Mouse (Mus musculus): Measurements from ENCODE around the gene Lysmd4. TPM values are rescaled to one million over a fixed set of nuclear protein-coding genes. Genes with fewer than 3 reads are reported as not detected.
A peak's percentile ranks its signal among the peaks of the same experiment; 100 is the strongest.

The Lysmd4 gene
- total RNA-seq (2021) = 10 to 100 TPM; 10.1 to 10.5 TPM
- long read RNA-seq, experiment 1, transcript Lysmd4-209 (3 exons, 2,110 nt) = minor isoform, 6 of 37 reads
- long read RNA-seq, experiment 1, transcript Lysmd4-201 (3 exons, 2,898 nt) = major isoform, 15 of 37 reads
- long read RNA-seq, experiment 1, partial matches to known transcripts = 6 of 37 reads
- long read RNA-seq, experiment 1, other reads (novel, unspliced or antisense) = 4 of 37 reads
- long read RNA-seq, experiment 2, transcript Lysmd4-201 (3 exons, 2,898 nt) = major isoform, 18 of 36 reads
- long read RNA-seq, experiment 2, transcript Lysmd4-209 (3 exons, 2,110 nt) = minor isoform, 6 of 36 reads
- long read RNA-seq, experiment 2, partial matches to known transcripts = 2 of 36 reads
- long read RNA-seq, experiment 2, other reads (novel, unspliced or antisense) = 6 of 36 reads

DNA sequence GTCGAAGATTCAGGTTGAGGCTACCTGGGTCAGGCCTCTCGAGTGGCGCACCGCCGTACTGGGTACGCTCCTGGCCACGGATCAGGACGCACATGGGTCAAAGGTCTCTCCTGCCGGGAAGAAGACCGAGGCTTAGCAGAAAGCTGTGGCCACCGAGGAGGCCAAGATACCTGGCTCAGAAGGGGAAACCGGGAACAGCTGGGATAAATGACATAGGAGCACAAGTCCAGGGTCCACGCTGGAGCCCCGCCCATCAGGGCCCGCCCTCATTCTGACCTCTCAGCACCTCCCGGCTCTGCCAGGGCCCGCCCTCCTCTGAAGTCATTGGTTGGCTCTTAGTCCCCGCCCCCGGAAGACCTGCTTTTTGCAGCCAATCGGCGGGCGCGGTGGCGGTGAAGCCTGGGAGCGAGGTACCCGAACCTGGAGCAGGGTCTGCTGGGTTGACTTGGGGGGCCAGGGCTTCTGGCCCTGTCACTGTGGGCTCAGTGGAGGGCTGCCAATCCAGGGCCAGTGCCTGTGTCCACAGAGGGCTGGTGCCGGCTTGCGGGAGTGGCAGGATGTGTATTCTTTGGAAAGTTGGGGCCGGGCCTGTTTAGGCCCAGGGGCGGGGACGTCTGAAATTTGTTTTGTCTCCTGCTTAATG is at the start of gene Lysmd4:
Lysmd4 (plus strand) TSS at position 325 of the 643 bp plus-strand sequence.
- intact Hi-C loops (cut with DNase I; ENCODE audit: low total_unique reads) = no loop called here
- DNase-seq = peak; percentile 98

DNA sequence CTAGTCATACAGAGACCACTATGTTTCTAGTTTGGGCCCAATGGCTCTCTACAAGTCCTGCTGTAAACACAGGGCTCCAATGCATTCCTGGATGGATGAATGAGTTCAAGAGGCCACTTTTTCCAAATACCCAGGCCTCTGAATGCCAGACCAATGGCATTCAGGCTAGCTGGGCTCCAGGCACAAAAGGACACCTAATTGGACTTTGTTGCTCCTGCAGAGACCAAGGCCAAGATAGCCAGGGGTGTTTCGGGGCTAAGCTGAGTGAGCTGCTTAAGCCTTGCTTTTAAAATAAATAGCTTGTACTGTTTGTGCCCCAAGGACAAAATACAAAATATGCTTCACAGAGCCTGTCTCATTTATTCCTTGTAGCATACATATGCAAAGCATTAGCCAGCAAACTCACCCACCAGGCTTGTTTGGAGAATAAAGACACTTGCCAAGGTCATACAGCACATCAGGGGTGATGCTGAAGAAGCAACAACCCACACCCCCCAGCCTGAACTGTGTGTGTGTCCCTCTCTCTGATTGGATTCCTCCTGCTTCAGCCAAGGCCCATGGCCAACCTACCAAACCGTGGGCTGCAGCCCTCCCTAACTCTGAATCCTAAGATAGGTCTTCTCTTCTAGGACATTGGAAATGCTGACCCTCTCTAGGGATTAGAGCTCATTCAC is 48.7 kb upstream of the Lysmd4 start:
- no peak for DNase-seq
- intact Hi-C loops (cut with DNase I; ENCODE audit: low total_unique reads) = no loop called here

DNA sequence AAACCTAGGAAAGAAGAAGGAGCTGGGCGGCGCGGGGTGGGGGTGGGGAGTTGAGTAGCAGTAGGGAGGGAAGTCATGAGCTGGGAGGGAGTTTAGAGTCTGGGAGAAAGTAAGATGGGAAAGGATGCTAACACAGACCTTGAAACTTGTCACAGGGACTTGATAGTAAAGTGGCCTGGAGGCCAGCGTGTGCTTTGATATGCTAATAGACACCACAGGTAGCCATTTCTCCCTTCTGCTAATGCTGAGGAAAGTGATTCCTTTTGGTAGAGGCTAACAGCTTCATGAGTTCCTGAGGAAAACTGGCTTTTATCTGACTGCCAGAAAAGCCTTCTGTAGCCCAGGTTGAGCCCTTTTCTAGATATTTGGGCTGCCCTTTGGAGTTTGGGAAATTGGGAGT is 38.6 kb upstream of the Lysmd4 start:
- intact Hi-C loops (cut with DNase I; ENCODE audit: low total_unique reads) = no loop called here
- no peak for DNase-seq

DNA sequence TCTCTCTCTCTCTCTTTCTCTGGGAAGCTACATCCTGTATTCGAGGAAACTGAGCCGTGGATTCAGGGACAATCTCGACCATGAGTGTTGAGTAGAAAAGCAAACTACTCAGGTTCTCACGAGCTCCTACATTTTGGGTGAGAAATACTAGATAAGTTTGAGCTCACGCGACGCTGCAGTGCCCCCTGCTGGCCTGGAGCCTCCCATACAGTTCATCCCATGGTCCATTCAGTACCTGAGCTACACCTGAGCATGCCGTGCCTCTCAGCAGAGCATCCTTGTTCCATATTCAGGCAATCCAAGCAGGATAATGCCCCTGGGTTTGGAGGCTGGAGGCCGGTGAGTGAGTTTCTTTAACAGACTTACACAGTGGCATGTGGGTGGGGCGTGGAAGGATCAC is 22.9 kb upstream of the Lysmd4 start:
- peak; percentile 57 for DNase-seq

DNA sequence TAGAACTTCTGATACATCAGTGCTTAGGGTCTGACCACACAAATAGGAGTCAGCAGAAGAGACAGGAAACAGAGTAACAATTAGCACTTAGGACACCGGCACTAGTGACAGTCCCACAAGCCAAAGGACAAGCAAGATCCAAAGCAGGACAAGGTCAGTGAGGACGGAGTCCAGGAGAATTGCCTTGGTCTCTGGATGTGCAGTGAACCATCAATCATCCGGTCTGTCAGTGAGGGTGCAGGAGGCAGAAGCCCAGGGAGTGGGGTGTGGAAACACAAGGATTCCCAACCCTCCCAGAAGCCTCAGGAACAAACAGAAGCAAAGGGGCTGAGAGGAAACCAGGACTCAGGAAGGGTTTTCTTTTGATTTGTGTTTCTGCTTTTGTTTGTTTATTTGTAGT is 18.7 kb upstream of the Lysmd4 start:
- DNase-seq = no peak
- intact Hi-C loops (cut with DNase I; ENCODE audit: low total_unique reads) = loop anchor here (10.0 kb wide), 1 partner anchor 499 kb away; no protein-coding TSS in a partner anchor

More for the DNA sequence above, 22.9 kb upstream of the Lysmd4 start:
- intact Hi-C loops (cut with DNase I; ENCODE audit: low total_unique reads) = loop anchor here (2.0 kb wide), 1 partner anchor 359 kb away; no protein-coding TSS in a partner anchor

DNA sequence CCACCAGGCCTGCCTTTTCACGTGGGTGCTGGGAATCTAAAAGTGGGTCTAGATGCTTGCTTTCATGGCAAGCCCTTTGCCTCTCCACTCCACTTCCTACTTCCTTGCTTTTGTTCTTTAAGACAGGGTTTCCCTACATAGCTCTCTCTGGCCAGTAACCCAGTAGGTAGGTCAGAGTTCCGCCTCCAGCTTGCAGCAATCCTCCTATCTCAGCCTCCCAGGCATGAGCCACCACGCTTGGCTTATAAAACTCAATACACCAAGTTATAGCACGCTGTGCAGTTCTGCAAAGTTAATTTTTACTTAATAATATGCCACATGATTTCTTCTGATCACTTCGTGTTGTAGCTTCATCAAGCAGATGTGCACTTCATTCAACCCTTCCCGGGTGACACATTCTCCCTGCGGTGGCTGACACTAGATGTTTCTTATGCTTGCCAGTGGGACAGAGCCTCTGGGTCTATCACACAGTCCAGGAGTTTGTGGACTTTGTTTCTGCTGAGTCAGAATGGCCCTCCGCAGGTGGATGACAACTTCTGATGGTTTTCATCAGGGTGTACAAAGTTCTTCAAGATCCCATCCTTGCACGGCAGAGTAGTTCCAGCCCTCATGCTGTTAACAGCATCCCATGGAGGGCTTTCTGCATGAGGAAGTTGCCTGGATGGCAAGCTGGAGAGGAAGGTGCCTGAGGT is 16.5 kb upstream of the Lysmd4 start:
- DNase-seq = no peak
- intact Hi-C loops (cut with DNase I; ENCODE audit: low total_unique reads) = loop anchor here (10.0 kb wide), 1 partner anchor 501 kb away; no protein-coding TSS in a partner anchor

DNA sequence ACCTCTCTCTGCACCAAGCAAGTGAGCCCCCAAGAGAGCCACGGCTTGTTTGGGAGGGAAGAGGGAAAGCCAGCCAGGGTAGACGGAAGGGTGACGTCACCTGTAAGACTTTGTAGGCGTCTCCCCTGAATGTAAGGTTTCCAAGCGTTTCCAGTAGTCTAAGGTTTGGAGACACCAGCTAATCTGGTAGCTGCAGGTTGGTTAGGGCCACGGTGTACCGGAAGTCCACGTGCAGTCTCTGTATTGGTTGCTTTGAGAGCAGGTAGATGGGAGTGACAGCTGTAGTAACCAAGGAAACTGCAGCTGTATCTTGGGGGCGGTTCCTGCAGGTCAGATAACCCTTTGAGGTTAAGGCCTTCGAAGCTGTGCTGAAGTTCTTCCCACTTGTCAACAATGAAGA is 15.8 kb upstream of the Lysmd4 start:
- DNase-seq = no peak
- intact Hi-C loops (cut with DNase I; ENCODE audit: low total_unique reads) = loop anchor here (10.0 kb wide), 1 partner anchor 502 kb away; no protein-coding TSS in a partner anchor

DNA sequence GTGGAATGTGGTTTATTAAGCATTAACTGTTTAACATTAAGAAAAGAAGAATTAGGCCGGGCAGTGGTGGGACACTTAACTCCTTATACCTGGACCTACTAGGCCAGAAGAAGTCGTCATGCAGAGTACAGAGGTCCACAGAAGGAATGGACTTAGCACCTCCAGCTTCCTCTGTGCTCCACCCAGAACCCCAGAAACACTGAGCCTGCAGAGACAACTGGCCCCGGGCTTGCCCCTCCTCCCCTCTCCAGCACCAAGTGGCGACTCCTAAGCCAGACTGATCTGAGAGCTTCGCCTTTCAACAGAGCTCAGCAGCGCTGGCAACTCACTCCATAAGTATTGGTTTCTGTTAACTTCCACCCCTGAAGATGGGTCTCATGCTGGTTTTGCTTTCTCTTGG is 14.6 kb upstream of the Lysmd4 start:
- no peak for DNase-seq
- intact Hi-C loops (cut with DNase I; ENCODE audit: low total_unique reads) = loop anchor here (10.0 kb wide), 1 partner anchor 503 kb away; no protein-coding TSS in a partner anchor

DNA sequence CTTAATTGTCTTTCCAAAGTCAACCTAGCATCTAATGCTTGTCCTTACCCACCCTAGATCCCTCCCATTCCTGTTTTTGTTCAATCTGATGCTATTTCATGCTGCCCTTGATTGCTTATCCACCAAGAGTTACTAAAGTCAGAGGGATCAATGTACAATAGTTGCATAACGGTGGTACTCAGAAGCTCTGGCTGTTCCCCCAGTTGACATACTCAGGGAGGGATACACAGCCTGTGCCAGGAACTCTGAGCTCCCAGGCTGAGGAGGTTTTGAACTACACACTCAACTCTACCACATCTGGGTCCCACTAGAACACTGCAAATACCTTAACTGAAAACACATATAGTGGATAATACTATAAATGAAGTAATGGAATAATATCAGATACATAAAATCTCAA is 14.0 kb upstream of the Lysmd4 start:
- intact Hi-C loops (cut with DNase I; ENCODE audit: low total_unique reads) = loop anchor here (10.0 kb wide), 1 partner anchor 504 kb away; no protein-coding TSS in a partner anchor
- no peak for DNase-seq

DNA sequence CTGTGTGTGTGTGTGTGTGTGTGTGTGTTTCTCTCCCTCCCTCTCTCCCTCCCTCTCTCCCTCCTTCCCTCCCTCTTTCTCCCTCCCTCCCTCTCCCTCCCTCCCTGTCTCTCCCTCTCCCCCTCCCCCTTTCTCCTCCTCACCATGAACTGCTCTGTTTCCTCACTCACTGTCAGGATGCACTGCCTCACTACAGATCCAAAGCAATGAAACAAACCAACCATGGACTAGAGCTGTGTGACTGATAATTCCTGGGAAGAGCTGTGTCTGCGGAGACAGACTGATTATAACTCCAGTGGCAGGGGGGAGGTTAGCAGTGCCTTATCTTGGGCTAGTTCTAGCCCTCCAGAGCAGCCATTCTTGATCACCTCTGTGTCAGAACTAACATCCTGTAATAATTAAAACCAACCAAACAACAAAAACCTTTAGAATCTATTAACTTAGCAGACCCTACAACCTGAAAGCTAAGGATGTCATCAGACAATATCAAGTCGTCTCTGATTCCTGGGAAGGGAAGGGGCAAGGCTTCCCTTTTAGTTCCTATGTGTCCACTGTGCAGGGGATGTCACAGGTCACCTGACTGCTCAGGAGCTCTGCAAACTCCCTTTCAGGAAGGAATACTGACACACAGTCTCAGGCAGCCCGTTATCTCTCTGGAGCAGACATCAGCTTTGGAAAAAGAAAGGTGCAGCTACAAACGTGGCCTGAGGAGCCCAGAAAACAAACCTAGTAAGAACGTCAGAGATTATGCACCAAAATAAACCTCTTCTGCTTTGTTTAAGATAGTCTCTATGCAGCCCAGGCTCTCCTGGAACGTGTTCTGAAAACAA is 12.1 kb upstream of the Lysmd4 start:
- DNase-seq = no peak
- intact Hi-C loops (cut with DNase I; ENCODE audit: low total_unique reads) = no loop called here

DNA sequence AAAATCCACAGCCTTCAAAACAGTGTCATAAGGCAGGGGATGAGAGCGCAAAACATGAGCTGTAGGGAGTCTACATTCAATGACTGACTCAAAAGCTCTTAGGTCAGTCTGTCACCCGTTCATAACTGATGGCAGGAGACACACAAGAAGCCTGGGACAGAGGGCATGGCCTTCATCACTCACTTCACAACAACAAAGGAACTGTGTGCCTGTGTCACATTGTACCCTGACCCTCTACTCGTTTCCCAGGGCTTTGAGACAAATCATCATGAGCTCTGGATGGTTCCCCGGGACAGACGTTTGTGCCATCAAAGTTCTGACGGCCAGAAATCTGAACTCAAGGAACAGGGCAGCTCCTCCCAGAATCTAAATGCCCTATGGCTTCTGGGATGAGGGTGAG is 11.0 kb upstream of the Lysmd4 start:
- intact Hi-C loops (cut with DNase I; ENCODE audit: low total_unique reads) = no loop called here
- DNase-seq = no peak

DNA sequence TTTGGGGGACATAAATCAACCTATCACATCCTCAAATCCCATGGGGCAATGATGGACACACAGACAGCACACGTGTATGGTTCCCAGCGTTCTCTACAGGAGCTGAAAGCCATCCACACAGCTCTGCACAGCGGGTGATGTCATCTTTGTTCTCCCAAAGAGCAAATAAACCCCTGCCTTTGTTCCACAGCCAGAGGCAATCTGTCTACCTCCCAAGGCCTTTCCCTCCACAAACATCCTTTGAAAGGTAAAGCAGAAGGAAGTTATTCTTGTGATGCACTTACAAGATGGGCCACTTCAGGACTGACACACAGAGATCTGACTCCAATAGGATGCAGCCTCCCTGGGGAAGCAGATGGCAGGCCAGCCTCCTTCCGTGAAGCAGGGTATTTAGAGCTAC is 10.4 kb upstream of the Lysmd4 start:
- no peak for DNase-seq
- intact Hi-C loops (cut with DNase I; ENCODE audit: low total_unique reads) = no loop called here

DNA sequence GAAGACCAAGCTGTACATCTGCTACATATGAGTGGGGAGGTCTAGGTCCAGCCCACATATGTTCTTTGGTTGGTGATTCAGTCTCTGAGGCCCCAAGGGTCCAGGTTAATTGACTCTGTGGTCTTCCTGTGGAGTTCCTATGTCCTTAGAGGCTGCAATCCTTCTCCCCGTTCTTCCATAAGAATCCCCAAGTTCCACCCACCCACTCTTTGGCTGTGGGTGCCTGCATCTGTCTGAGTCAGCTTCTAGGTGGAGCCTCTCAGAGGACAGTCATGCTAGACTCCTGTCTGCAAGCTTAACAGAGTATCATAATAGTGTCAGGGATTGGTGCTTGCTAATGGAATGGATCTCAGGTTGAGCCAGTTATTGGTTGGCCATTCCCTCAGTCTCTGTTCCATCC is 8.8 kb upstream of the Lysmd4 start:
- intact Hi-C loops (cut with DNase I; ENCODE audit: low total_unique reads) = no loop called here
- no peak for DNase-seq

DNA sequence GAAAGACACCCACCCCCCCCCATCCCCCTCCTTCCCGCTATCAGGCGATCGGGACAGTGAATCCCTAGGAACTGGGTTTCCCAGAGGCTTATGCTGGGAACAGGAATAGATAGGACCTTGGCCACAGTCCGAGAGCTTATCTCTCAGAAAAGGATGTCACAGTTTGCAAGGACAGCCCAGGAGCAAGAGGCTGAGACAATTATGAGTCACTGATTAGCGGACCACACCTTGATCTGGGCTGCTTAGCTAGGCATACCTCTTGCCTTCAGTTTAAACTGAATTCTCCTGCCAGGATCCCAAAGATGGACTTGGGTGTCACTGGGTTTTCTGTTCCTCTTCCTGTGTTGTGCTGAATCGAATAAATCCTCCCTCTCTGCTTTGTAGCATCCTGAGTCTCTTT is 6.0 kb upstream of the Lysmd4 start:
- intact Hi-C loops (cut with DNase I; ENCODE audit: low total_unique reads) = loop anchor here (5.0 kb wide), 1 partner anchor 416 kb away; no protein-coding TSS in a partner anchor
- DNase-seq = no peak

DNA sequence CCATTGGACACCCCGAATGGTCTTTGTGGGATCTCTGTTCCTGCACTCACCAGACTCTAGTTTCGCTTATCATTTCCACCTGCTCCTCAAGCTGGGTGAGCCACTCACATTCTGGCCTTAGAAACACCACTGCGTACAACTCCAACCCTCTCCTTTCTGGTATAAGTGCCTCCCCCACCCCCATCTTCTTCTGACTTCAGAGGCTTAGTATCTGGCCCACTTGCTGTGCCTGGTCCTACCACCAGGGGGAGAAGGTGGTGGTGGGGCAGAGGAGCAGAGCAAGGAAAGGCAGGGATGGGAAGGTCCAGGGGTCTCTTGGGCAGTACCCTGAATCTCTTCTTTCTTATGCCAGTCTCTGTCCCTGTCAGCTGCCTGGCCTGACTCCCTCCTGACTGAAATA is 5.3 kb upstream of the Lysmd4 start:
- intact Hi-C loops (cut with DNase I; ENCODE audit: low total_unique reads) = loop anchor here (5.0 kb wide), 1 partner anchor 415 kb away; no protein-coding TSS in a partner anchor
- peak; percentile 67 for DNase-seq

DNA sequence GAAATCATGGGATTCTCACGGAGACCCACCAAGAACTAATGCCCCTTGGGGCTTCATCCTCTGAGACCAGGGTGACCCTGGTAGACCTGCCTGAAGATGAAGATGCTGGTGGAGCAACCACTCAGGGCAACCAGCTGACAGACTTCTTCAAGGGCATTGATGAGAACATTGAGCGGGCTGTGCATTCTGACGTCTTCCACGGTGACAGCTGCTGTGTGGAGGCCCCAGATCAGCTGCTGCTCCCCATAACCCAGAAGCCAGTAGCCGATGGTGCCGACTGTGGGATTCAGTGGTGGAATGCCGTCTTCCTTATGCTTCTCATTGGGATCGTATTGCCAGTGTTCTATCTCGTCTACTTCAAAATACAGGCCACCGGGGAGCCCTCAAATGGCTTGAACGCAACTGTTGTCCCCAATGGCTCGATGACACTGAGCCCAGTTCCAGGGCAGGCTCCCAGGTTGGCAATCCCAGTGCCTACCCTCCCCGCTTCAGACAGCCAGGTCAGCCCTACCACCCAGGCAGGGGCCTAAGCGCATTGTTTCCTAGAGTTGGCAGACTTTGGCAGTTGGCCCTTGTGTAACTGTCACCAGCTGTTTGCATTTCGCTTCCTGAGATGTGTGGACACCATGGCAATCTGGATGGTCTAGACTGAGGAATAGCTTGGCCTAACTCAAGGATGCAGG is 3.7 kb downstream of the Lysmd4 start:
- intact Hi-C loops (cut with DNase I; ENCODE audit: low total_unique reads) = loop anchor here (5.0 kb wide), 1 partner anchor 401 kb away; no protein-coding TSS in a partner anchor
- no peak for DNase-seq

DNA sequence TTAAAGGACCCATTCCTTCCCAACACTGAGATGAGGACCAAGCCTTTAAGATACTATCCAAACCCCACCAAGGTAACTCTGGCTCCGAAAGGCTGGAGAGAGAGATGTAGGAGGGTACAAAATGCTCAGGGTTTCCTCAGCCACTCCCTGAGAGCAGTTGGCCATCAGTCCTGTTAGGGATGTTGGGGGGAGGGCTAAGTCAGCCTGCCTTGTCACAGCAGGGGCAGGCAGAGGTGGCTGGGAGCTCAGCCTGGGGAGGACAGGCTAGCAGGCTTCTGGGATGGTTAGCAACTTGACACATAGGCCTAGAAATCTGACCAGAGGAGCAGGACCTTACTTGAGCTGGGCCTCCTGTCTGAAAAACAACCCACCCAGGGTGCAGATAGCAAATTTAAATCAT is 5.2 kb downstream of the Lysmd4 start:
- intact Hi-C loops (cut with DNase I; ENCODE audit: low total_unique reads) = loop anchor here (5.0 kb wide), 1 partner anchor 400 kb away; no protein-coding TSS in a partner anchor
- DNase-seq = no peak

DNA sequence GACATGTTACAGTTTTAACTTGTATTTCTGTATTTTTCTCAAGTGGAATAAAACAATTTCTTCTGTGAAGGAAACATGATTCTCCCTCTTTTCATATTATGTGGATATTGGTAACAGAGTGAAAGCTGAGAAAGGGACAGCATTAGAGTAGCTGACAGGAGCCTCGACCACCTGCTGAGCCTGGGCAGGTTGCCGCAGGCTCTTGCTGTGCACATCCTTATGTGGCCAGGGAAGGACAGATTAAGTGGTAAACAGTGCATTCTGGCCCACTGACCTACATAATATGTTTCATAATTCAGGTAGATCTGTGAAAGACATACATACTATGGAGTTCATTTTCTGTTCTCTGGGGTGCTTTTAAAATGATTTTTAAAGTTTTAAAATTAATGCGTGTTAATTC is 6.0 kb downstream of the Lysmd4 start:
- no peak for DNase-seq
- intact Hi-C loops (cut with DNase I; ENCODE audit: low total_unique reads) = loop anchor here (5.0 kb wide), 1 partner anchor 399 kb away; no protein-coding TSS in a partner anchor
